Mouse (Mus musculus) splenic B cell, adult 2 months (primary cell): ENCODE measurements at regions not wholly inside any gene's neighbourhood (a gene's known extent, or its start where the extent isn't known, plus 50 kb on each side); places are given as distances from the start of the nearest gene placed in this dataset.

Source experiments
- DNase-seq: peaks from one replicate; pipeline ENCODE4 v3.0.0-alpha.2; 2011; ENCODE audit warnings: low read depth, low spot score
- H3K27me3 ChIP-seq: 2 replicates; pipeline ENCODE4 v1.6.1; 2012; ENCODE audit warnings: mild to moderate bottlenecking, low read length, moderate library complexity, mixed read lengths; ENCODE audit not compliant: control insufficient read depth, poor library complexity, insufficient read depth, severe bottlenecking
- H3K36me3 ChIP-seq: 2 replicates; pipeline ENCODE4 v1.6.1; 2012; ENCODE audit warnings: mild to moderate bottlenecking, low read length, moderate library complexity, mixed read lengths; ENCODE audit not compliant: control insufficient read depth, poor library complexity, insufficient read depth, severe bottlenecking

DNA sequence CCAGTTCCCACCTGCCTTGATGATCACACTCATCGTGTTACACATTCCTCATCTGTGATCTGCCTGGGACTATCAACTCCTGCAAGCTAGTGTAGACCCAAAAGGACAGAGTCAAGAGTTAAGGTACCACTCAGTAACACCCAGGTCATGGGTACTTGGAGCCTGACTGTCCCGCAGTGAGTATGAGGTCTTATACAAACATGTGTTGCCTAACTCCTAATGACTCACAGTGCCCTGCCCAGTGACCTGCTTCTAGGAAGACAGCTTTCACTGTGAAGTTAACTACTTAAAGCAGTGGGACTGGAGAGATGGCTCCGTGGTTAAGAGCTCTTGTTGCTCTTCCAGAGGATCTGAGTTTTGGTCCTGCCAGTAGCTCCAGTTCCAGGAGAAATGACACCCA is 137.9 kb upstream of the Atp6ap2 start:
- no peaks in the 10 kb centered on the region for H3K27me3 ChIP-seq
- no peaks in the 10 kb centered on the region for H3K36me3 ChIP-seq
- no peak for DNase-seq

DNA sequence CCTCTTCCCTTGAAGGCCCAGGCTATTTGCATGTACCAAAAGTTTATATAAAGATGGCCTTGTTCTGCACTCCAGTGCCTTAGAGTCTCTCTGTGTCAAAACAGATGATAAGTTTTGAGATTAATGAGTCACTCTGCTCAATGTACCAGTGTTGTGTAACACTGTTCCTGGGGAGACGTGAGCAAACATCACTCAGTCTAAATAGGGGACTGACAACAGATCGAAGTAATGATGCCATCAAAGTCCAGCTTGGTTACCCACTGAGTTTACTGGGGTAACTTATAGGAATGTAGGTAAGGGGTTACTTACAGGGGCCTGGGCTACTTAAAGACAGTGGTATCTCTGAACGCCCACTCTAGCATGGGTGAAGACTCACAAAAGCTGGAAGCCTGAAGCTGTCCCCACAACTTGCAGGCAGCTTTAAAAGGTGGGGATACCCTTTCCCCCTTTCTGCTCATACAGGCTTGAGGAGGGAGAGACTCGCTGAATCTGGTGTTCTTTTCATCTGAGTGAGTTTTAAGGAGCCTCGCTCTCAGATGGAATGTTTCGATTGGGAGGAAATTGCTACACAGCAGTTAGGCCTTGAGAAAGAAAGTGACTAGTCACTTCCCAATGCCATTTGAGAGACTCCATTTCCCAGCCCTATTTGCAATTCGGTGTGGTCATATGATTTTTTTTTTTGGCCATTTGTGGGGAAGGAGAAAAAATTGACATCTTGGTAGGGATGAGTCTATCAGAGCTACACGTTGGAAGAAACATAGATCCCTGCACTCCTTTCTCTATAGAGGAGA is 134.4 kb upstream of the Atp6ap2 start:
- H3K27me3 ChIP-seq = no peaks in the 10 kb centered on the region
- DNase-seq = no peak
- no peaks in the 10 kb centered on the region for H3K36me3 ChIP-seq

DNA sequence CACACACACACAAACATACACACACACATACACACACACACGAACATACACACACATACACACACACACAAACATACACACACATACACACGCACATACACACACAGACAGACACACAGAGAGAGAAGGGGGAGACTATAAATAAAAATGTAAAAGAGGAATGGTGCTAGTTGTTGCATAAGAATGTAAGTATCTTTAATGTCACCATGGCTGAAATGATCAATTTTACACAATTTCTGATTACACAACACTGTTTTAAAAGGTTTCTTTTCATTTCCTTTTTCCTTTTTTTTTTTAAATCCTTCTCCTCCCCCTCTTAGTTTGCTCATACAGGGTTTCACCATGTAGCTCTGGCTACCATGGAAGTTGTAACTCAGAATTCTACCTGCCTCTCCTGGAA is 125.9 kb upstream of the Atp6ap2 start:
- Histone ChIP-seq H3K27me3 (no peaks in the 10 kb centered on the region), H3K36me3 (no peaks in the 10 kb centered on the region)
- DNase-seq = no peak

DNA sequence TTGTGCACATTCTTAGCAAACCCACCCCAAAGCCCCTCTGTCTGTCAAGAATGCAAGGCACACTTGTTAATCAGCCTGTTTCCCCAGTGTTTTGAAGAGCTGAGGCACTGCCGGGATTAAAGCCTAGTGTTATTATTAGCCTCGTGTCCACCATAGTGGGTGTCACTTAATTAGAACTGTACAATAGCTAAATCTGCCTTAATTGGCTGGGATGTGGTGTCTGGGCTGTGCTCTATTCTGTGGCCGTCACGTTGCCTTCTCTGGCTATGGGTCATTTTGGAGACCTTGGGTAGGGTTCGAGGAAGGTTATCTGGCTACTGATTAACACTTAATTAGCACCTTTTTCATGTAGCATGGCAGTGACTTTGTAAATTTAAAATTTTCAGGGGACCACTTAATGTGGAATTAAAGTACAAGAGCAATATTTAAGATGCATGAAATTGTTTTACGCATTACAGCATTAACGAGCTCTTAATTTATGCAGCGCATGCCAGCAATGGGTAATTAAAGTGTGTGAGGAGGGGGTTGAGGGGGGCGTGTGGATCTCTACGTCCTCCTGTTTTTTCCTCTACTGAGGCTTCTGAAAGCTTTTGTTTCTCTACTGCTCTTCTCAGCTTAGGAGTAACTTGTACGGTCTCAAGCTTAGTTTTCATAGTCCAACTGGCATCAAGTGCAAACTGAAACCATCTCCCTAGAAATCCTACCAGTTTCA is 124.5 kb upstream of the Atp6ap2 start:
- no peaks in the 10 kb centered on the region for H3K36me3 ChIP-seq
- DNase-seq = no peak
- no peaks in the 10 kb centered on the region for H3K27me3 ChIP-seq

DNA sequence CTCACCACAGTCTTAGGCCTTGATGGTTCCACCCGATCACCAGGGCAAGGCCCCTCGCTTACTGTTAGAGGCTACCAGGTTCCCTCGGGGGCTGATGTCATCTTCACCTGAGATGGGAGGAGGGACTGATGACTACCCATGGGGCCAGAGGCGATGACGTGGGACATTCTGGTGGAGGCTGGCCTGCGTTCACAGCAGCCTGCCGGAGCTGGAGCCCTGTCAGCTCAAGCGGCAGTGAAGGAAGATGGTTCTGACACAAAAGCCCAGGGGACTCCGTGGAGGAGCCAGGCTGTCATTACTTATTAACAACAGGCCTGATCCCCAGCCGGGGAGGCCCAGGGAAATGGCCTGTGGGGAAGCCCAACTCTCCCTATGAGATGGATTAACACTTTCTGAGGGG is 121.3 kb upstream of the Atp6ap2 start:
- Histone ChIP-seq H3K36me3 (no peaks in the 10 kb centered on the region), H3K27me3 (no peaks in the 10 kb centered on the region)
- DNase-seq = peak; percentile 15

DNA sequence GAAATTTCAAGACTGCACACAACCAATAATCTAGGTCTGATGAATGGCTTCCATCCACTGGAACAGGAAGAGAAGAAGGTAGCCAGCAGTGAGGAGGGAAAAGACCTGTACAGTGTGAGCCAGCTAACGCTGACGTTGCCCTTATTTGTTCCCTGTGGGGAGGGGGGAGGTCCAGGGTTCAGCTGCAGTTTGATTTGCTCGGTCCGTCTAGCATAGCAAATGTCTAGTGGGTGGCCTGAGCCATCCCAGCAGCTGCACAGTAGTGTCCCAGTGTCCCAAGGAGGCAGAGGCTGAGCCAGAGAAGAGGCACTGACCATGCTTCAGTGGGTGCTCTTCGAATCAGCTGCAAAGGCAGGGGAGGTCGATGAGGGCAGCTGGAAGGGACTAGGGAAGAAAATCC is 120.7 kb upstream of the Atp6ap2 start:
- H3K36me3 ChIP-seq = no peaks in the 10 kb centered on the region
- no peak for DNase-seq
- H3K27me3 ChIP-seq = no peaks in the 10 kb centered on the region

DNA sequence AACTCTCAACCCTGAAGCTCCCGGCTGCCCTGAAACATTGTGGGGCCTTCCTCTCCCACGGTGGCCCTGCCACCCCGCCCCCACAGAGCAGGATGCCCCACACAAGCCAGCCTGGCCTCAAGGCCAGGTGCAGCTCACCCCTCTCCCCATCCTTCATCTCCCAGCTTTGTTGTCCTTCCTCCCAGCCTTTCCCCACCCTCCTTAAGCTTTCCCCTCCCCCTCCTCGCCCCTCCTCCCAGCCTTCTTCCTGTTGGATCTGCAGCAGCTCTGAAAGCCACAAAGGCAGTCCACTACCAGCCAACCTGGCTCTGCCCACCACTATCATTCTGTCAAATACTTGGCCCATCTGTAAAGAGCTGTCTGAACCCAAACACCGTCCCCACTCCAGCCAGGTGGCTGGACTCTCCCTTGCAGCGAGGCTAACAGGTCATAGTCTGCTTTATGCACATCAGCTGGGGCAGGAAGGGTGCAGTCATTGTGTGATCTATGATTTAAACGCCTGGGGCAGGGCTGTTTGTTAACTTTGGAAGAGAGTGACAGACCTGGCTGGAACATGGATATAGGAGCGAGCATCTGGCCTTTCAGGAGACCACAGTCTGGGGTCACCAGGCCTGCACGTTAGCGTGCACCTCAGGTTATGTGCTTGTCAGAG is 119.9 kb upstream of the Atp6ap2 start:
- Histone ChIP-seq H3K36me3 (no peaks in the 10 kb centered on the region), H3K27me3 (no peaks in the 10 kb centered on the region)
- no peak for DNase-seq

DNA sequence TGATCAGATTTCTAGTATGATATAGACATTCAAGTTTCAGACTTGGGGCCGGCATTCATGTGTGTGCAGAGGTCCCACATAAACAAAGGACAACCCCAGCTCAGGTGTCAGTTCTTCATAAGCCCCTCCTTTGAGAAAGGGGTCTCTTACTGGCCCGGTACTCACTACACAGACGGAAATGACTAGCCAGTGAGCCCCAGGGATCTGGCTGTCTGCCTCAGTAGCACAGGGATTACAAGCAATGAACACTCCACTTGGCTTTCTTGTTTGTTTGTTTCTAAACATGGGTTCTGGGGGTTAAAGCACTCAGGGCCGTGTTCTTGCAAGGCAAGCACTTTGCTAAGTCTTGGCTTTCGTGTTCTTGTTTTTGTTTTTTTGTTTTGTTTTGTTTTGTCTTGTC is 115.3 kb upstream of the Atp6ap2 start:
- Histone ChIP-seq H3K27me3 (no peaks in the 10 kb centered on the region), H3K36me3 (no peaks in the 10 kb centered on the region)
- DNase-seq = no peak

DNA sequence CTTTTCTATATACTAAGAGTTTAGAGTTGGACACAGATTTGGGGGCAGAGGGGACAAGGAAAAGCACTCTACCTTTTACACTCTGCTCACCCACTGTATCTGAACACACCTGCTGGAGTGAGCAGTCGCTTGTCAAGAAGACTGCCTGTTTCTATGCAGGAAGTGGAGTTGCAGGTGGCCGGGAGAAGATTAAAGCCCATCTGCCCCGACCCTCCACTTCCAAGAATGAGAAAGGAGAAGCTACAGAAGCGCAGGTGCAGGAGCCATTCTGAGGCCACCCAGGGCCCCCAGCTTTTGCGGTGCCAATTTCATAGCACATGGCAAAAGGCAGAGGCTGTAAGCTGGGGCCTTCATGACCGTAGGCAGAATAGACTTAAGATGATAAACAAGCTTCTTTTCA is 108.4 kb upstream of the Atp6ap2 start:
- Histone ChIP-seq H3K27me3 (no peaks in the 10 kb centered on the region), H3K36me3 (no peaks in the 10 kb centered on the region)
- no peak for DNase-seq

DNA sequence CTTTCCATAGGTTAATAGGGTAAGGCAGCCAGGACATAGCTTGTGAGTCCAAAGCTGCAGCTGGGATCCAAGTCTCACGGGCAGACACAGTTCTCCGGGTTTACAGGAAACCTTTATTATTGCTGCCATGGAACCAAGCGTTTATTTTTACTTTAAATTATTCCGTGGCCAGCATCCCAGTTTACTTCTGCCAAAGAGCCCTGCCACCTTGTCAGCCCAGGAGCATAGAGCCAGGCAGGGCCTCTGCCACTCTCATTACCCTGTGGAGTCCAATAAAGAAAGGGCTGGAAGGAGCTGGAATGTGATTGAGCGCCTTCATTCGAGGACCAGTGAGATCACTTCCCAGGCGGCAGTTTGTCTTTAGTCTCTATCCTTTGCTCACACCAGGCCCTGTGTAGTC is 96.6 kb upstream of the Atp6ap2 start:
- H3K36me3 ChIP-seq = no peaks in the 10 kb centered on the region
- no peak for DNase-seq

DNA sequence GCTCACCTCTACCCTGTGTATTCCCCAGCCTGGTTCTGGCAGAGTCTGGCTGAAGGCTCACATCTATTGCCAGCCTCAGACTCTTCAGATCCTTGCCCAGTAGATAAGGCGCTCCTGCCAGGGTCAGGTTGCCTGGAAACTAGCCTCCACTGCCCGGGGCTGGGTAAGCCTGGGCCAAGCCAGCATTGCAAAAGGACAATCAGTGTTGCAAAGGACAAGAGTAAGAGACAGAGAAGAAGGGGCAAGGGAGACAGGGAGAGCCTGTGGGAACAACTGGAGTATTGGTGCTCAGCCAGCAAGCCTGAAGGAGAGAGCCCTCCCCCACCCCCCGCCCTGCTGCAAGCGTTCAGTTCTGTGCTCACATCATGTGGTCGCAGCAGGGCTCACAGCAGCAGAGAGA is 94.4 kb upstream of the Atp6ap2 start:
- no peak for DNase-seq
- Histone ChIP-seq H3K36me3 (no peaks in the 10 kb centered on the region), H3K27me3 (no peaks in the 10 kb centered on the region)

More for the DNA sequence above, 96.6 kb upstream of the Atp6ap2 start:
- no peaks in the 10 kb centered on the region for H3K27me3 ChIP-seq

DNA sequence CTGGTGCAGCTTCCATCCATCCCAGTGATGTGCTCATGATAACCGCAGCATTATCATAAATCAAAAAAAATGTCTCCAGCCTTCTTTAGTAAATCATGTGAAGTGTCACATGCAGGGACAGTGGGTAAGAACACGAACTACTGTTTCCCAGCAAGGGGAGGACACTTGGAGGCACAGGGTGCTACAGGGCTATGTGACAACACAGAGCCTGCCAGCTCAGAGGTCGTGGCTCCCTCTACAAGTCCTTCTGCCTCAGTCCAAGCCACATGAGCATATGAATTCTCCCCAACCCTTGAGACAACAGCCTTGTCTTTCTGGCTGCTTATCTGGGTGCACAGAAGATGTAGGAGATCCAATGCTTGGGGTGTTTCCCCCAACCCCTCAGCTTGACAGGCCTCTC is 93.7 kb upstream of the Atp6ap2 start:
- H3K36me3 ChIP-seq = no peaks in the 10 kb centered on the region
- DNase-seq = no peak

DNA sequence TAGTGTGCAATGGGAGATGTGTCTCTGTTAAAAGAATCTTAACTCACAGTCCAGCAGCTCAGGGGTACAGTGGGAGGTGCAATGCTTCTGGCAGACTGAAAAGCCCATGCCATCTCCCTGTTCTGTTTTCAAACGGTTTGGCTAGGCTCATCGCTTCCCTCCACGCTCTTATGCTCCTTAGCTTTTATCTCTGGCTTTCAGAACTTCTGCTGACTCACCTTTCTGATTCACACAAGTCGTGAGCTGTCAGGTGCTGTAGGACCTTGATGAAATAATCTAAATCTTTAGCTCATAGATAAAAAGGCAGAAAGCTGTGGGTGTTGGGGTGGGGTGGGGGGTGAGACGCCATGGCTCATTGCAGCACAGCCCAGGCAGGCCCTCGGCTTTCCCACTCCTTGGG is 93.1 kb upstream of the Atp6ap2 start:
- no peak for DNase-seq
- Histone ChIP-seq H3K36me3 (no peaks in the 10 kb centered on the region), H3K27me3 (no peaks in the 10 kb centered on the region)

More for the DNA sequence above, 93.7 kb upstream of the Atp6ap2 start:
- H3K27me3 ChIP-seq = no peaks in the 10 kb centered on the region

DNA sequence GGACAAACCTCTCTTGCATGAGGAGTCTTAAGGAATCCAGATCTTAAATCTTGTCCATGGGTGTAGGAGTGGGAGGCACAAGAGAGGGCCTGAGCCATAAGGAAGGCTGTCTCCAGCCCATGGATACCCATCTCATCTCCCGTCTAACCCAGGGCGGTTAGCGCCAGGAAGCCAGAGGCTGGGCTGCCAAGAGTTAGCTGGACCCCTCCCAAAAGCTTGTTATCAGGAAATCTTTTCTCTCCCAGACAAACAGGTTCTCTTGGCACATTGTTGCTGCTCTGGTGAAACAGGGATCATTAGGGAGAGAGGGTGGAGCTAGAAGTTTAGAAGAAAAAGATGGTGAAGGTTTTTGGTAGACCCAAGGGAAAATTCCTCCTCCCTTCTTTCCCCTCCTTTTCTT is 87.0 kb upstream of the Atp6ap2 start:
- Histone ChIP-seq H3K27me3 (no peaks in the 10 kb centered on the region), H3K36me3 (no peaks in the 10 kb centered on the region)
- DNase-seq = no peak

DNA sequence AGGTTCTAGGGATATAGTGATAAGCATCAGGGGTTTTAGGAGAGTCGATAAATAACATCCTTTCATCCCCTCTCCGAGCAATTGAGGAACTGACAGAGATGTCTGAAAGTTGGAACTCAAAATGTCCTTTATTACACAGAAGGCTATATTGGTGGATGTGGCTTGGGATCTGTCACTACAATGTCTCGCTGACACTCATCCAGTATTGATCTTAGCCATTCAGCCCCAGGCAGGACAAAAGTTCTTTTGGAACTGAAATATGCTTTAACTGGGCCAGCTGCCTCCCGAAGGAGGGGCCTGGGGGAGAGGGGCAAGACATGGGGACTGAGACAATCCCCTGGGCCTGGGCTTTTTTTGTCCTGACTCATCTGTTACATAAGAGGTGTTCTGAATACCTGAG is 85.2 kb upstream of the Atp6ap2 start:
- H3K36me3 ChIP-seq = no peaks in the 10 kb centered on the region
- no peaks in the 10 kb centered on the region for H3K27me3 ChIP-seq
- DNase-seq = no peak
